Comparison of ENCODE assay signal across 8 mouse cellular contexts in genomic region chr4:135286833-135287395, GRCm38 (mm10). TPM values are rescaled to one million over a fixed set of nuclear protein-coding genes. Genes with fewer than 3 reads are reported as not detected.
DNase-seq lines count a peak whose midpoint lies in the region; ATAC-seq and TF ChIP-seq lines count a peak whose summit lies in the region.

No protein-coding gene starts in this region.

- H3K36me3 ChIP-seq in heart, embryonic 10.5 days, result no peaks in the 10 kb centered on the region
- H3K36me3 ChIP-seq in limb, embryonic 12.5 days, result no peaks in the 10 kb centered on the region
- no peaks in the 10 kb centered on the region for H3K36me3 ChIP-seq in neural tube, embryonic 13.5 days

- WGBS in bone marrow, adult 2 months, result 16% methylated on average over 16 of the region's 16 CpGs
- 2% methylated on average over 16 of the region's 16 CpGs for WGBS in heart, embryonic 10.5 days
- 8% methylated on average over 16 of the region's 16 CpGs for WGBS in limb, embryonic 12.5 days
- WGBS in neural tube, embryonic 13.5 days, result 13% methylated on average over 16 of the region's 16 CpGs

- DNase-seq in layer of hippocampus, adult 2 months (ENCODE audit: low spot score in 2 of 2), result no peak
- no peak for DNase-seq in layer of hippocampus, adult 9-11 months
- DNase-seq in heart, embryonic 10.5 days (ENCODE audit: low spot score), result peak; percentile 93
- DNase-seq in left cerebral cortex, postnatal 36 days (ENCODE audit: low spot score in 2 of 2), result no peak
- DNase-seq in layer of hippocampus, adult 8-10 months (ENCODE audit: low spot score in 2 of 2), result no peak

- intact Hi-C loops in left cerebral cortex, postnatal 36 days (cut with DNase I), result no loop called here

- H3K9me3 ChIP-seq in heart, embryonic 10.5 days, result no peaks in the 10 kb centered on the region
- no peaks in the 10 kb centered on the region for H3K9me3 ChIP-seq in limb, embryonic 12.5 days
- no peaks in the 10 kb centered on the region for H3K9me3 ChIP-seq in neural tube, embryonic 13.5 days

- H3K4me3 ChIP-seq in layer of hippocampus, adult 2 months, result no peak overlapping the region
- no peak overlapping the region for H3K4me3 ChIP-seq in bone marrow, adult 2 months (replicated peaks; ENCODE audit: control insufficient read depth, low read depth, low read length)
- H3K4me3 ChIP-seq in heart, embryonic 10.5 days, result peak overlapping the region; percentile 52
- no peak overlapping the region for H3K4me3 ChIP-seq in limb, embryonic 12.5 days (replicated peaks)
- H3K4me3 ChIP-seq in neural tube, embryonic 13.5 days, result no peak overlapping the region

- TF ChIP-seq CTCF in layer of hippocampus, adult 2 months (conservative IDR thresholded peaks at IDR 0.05), result no peak
- no peak for TF ChIP-seq CTCF in bone marrow, adult 2 months (IDR thresholded peaks at IDR 0.05; ENCODE audit: control insufficient read depth, insufficient read depth, low read length)

- H3K4me1 ChIP-seq in bone marrow, adult 2 months (ENCODE audit: control insufficient read depth, insufficient read depth, low read length), result peaks cover 2% of the 10 kb centered on the region; the same call in 1 of the 2 replicates
- peaks cover 51% of the 10 kb centered on the region for H3K4me1 ChIP-seq in heart, embryonic 10.5 days
- H3K4me1 ChIP-seq in limb, embryonic 12.5 days (replicated peaks), result peaks cover 28% of the 10 kb centered on the region
- H3K4me1 ChIP-seq in neural tube, embryonic 13.5 days (replicated peaks), result peaks cover 15% of the 10 kb centered on the region

- no peaks in the 10 kb centered on the region for H3K27me3 ChIP-seq in heart, embryonic 10.5 days (ENCODE audit: insufficient read depth, poor library complexity, severe bottlenecking)
- no peaks in the 10 kb centered on the region for H3K27me3 ChIP-seq in limb, embryonic 12.5 days
- no peaks in the 10 kb centered on the region for H3K27me3 ChIP-seq in neural tube, embryonic 13.5 days

- no peak overlapping the region for H3K9ac ChIP-seq in limb, embryonic 12.5 days (replicated peaks)
- H3K9ac ChIP-seq in neural tube, embryonic 13.5 days, result peak overlapping the region; percentile 49

- H3K4me2 ChIP-seq in limb, embryonic 12.5 days, result peak overlapping the region; percentile 9; the same call in 1 of the 2 replicates
- peak overlapping the region; percentile 20; the same call in 1 of the 2 replicates for H3K4me2 ChIP-seq in neural tube, embryonic 13.5 days

- H3K27ac ChIP-seq in layer of hippocampus, adult 2 months, result peak overlapping the region; percentile 68
- peak overlapping the region; percentile 75 for H3K27ac ChIP-seq in bone marrow, adult 2 months (ENCODE audit: control insufficient read depth, insufficient read depth, low read depth, low read length, poor library complexity)
- peak overlapping the region; percentile 95 for H3K27ac ChIP-seq in heart, embryonic 10.5 days
- no peak overlapping the region; the same call in 1 of the 2 replicates for H3K27ac ChIP-seq in limb, embryonic 12.5 days
- H3K27ac ChIP-seq in neural tube, embryonic 13.5 days (replicated peaks), result no peak overlapping the region

- no peak for ATAC-seq in limb, embryonic 12.5 days (ENCODE audit: insufficient number of reproducible peaks, insufficient read depth, low FRiP score, low TSS enrichment, low read depth)
- ATAC-seq in neural tube, embryonic 13.5 days (ENCODE audit: low read depth), result no peak

- TF ChIP-seq POLR2A in bone marrow, adult 2 months (IDR thresholded peaks at IDR 0.05; ENCODE audit: borderline replicate concordance, control insufficient read depth, low read depth, low read length), result peak; percentile 14; the same call in 1 of the 2 replicates

RNA-seq across cellular contexts. Expression of gene Clic4, which starts 14.3 kb away (rescaled TPM):
- 10 to 100 TPM; 31.2 to 34.2 TPM for total RNA-seq in layer of hippocampus, adult 2 months (2021)
- 34.8 and 42.2 TPM in 2 replicates for polyA plus RNA-seq in bone marrow, adult 2 months (2011; ENCODE audit: insufficient read depth, insufficient read length, low replicate concordance, missing spikeins)
- 263 and 343 TPM in 2 replicates for polyA plus RNA-seq in heart, embryonic 10.5 days (2016; fragmentation: Nextera tagmentation; extraction: Ambion mirVana)
- polyA plus RNA-seq in limb, embryonic 12.5 days (2016; fragmentation: Nextera tagmentation; extraction: Ambion mirVana), result 191 and 199 TPM in 2 replicates
- 76.3 and 84.4 TPM in 2 replicates for polyA plus RNA-seq in neural tube, embryonic 13.5 days (2015; fragmentation: Nextera tagmentation; extraction: Ambion mirVana)
- total RNA-seq in left cerebral cortex, postnatal 36 days (2021), result 10 to 100 TPM; 33.8 to 36.2 TPM
- total RNA-seq in layer of hippocampus, adult 8-10 months (2022), result 10 to 100 TPM; 37.4 to 43.1 (median 38.4) TPM

Comparison
In these comparisons a context has a peak if more than half of its experiments do, and no peak if none do; other contexts are left out.
1. H3K27ac ChIP-seq: peak in layer of hippocampus, adult 2 months (single experiment), bone marrow, adult 2 months (single experiment) and heart, embryonic 10.5 days (single experiment); none in limb, embryonic 12.5 days (single experiment) and neural tube, embryonic 13.5 days (single experiment).